Mouse (Mus musculus): Measurements from ENCODE around the gene Ramp1. TPM values are rescaled to one million over a fixed set of nuclear protein-coding genes. Genes with fewer than 3 reads are reported as not detected.

Gene Ramp1
- polyA plus RNA-seq, 1 experiment = 2.6 TPM

DNA sequence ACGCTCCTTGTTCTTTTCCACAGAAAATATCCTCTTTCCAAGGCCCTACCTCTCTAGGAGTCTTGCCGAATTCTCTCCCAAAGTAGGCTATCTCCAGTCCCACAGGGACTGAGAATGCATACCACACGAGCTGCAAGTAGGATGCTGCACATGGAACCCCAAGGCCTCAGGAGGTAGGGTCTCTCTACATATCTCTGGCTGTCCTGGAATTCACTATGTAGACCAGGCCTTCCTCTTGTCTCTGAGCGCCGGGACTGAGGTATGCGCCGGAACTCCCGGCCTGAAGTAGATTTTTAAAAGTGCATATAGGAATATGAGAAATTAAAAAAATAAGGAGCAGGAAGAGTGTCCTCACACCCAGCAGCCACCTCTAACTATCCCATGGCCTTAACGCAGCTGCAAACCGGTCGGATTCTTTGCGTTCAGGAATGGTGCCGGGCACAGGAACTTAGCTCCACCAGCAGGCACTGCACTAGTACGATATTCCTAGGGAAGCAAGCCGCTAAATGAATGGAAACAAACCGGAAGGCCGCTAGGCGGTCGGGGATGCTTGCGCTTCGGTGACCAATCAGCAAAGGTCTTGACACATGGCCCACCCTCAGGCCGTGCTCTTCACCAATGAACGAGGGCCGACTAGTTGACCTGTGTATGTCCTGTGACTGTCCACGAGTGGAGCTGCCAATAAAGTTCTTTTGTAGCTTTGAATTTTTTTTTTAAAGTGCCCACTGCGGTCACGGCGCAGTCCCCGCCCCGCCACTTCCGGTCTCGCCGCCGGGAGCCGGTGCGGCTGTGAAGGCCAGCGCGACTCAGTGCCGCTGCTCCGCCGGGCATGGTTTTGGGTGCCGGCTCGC is 70.2 kb downstream of the Ramp1 start, which contains the start of gene Ube2f:
Gene Ube2f (plus strand): TSS at position 741 of the 851 bp plus-strand sequence.
- peaks cover 11% of the 10 kb centered on the region for H3K4me1 ChIP-seq (ENCODE audit: control insufficient read depth, insufficient read depth, low read length)
- DNase-seq = peak; percentile 99
- H3K36me3 ChIP-seq (ENCODE audit: control insufficient read depth, insufficient read depth, low read length) = no peaks in the 10 kb centered on the region
- TF ChIP-seq POLR2A (IDR thresholded peaks at IDR 0.05; ENCODE audit: low read depth, low read length) (peak; percentile 24), CTCF (conservative IDR thresholded peaks at IDR 0.05; ENCODE audit: insufficient read depth, insufficient read length, low read depth, low read length) (peak; percentile 52)
- no peaks in the 10 kb centered on the region for H3K27me3 ChIP-seq (replicated peaks; ENCODE audit: control insufficient read depth, insufficient read depth, low read length)
- under 1% methylated on average over 43 of the region's 43 CpGs for WGBS
- H3K27ac ChIP-seq (ENCODE audit: insufficient read depth, low read depth, low read length) = peak within 1 kb of the TSS; percentile 28
- peak within 1 kb of the TSS; percentile 72 for H3K4me3 ChIP-seq (ENCODE audit: insufficient read depth, low read depth, low read length)

DNA sequence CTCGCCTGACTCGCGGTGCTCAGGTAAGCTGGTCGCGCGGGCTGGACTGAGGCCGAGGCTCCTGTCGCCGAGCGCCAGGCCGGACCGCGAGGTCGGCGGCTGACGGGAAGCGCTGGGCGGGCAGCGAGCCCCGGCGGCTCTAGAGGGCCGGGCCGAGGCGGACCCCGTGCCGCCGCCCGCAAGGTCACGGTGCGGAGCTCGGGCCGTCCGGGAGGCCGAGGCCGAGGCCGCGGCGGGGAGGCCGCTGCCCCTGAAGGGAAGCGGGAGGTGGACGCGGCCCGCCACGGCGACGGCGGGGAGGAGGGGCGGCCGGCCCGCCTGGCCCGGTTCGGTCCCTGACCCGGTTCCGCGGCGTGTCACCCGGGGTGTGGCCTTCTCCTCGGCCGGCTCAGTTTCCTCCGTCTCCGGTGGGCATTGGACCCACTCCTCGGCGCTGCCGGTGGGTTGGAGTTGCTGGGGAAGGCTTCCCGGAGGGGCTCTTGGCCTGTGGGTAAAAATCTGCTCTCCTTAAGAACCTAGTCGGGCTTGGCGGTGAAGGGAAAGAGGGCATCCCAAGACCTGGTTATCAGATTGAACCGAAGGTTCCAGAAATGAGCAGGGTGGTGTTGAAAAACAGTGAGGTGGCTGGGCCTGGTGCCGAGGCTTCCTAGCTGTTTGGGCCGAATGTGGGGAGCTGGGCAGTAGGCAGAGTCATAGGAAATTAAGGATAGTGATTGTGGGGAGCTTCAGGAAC is 71.0 kb downstream of the Ramp1 start:
- peak overlapping the region; percentile 28 for H3K27ac ChIP-seq (ENCODE audit: insufficient read depth, low read depth, low read length)
- peak overlapping the region; percentile 72 for H3K4me3 ChIP-seq (ENCODE audit: insufficient read depth, low read depth, low read length)
- peak; percentile 28 for DNase-seq
- under 1% methylated on average over 66 of the region's 70 CpGs for WGBS
- no peak for TF ChIP-seq CTCF (conservative IDR thresholded peaks at IDR 0.05; ENCODE audit: insufficient read depth, insufficient read length, low read depth, low read length)
- TF ChIP-seq POLR2A (IDR thresholded peaks at IDR 0.05; ENCODE audit: low read depth, low read length) = no peak
- H3K36me3 ChIP-seq (ENCODE audit: control insufficient read depth, insufficient read depth, low read length) = no peaks in the 10 kb centered on the region
- peaks cover 11% of the 10 kb centered on the region for H3K4me1 ChIP-seq (ENCODE audit: control insufficient read depth, insufficient read depth, low read length)
- no peaks in the 10 kb centered on the region for H3K27me3 ChIP-seq (replicated peaks; ENCODE audit: control insufficient read depth, insufficient read depth, low read length)

- H3K4me1 ChIP-seq (ENCODE audit: control insufficient read depth, insufficient read depth, low read length) = peaks cover 11% of the 10 kb centered on the region
- peak; percentile 10 for DNase-seq
- H3K4me3 ChIP-seq (ENCODE audit: insufficient read depth, low read depth, low read length) = peak overlapping the region; percentile 72
- H3K27me3 ChIP-seq (replicated peaks; ENCODE audit: control insufficient read depth, insufficient read depth, low read length) = no peaks in the 10 kb centered on the region
- no peaks in the 10 kb centered on the region for H3K36me3 ChIP-seq (ENCODE audit: control insufficient read depth, insufficient read depth, low read length)
- peak overlapping the region; percentile 28; the same call in 1 of the 2 replicates for H3K27ac ChIP-seq (ENCODE audit: insufficient read depth, low read depth, low read length)
- TF ChIP-seq POLR2A (IDR thresholded peaks at IDR 0.05; ENCODE audit: low read depth, low read length) (no peak), CTCF (conservative IDR thresholded peaks at IDR 0.05; ENCODE audit: insufficient read depth, insufficient read length, low read depth, low read length) (no peak)
- 18% methylated on average over 5 of the region's 5 CpGs for WGBS
Observed at GRCm38 (mm10) chr1:91251148-91251650, 71.6 kb downstream of the Ramp1 start.

DNA sequence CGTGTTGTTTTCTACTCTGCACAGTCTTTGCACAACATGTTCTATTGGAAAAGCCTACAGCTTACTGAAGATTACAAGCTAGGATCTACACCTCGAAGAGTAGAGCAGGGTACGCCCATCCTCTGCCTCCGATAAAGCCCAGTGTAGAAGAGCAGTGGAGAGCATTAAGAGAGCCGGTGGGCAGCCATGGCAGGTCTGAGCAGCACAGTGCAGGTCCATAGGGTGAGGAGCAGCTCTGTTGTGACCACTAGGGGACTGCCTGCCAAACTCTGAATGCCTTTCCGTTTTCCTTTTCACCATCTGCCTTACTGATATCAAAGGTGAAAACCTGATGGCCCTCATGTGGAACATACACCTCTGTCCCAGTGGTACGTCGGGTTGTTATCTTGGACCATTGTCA is 72.3 kb downstream of the Ramp1 start:
- H3K27ac ChIP-seq (ENCODE audit: insufficient read depth, low read depth, low read length) = no peak overlapping the region
- H3K4me3 ChIP-seq (ENCODE audit: insufficient read depth, low read depth, low read length) = no peak overlapping the region
- H3K36me3 ChIP-seq (ENCODE audit: control insufficient read depth, insufficient read depth, low read length) = no peaks in the 10 kb centered on the region
- H3K27me3 ChIP-seq (replicated peaks; ENCODE audit: control insufficient read depth, insufficient read depth, low read length) = no peaks in the 10 kb centered on the region
- peaks cover 11% of the 10 kb centered on the region for H3K4me1 ChIP-seq (ENCODE audit: control insufficient read depth, insufficient read depth, low read length)
- DNase-seq = peak; percentile 23
- WGBS = 38% methylated on average over 8 of the region's 8 CpGs
- TF ChIP-seq POLR2A (IDR thresholded peaks at IDR 0.05; ENCODE audit: low read depth, low read length) = no peak
- TF ChIP-seq CTCF (conservative IDR thresholded peaks at IDR 0.05; ENCODE audit: insufficient read depth, insufficient read length, low read depth, low read length) = peak; percentile 57

GRCm38 (mm10) chr1:91257918-91258317 is 78.3 kb downstream of the Ramp1 start:
- no peak for DNase-seq
- no peak overlapping the region for H3K4me3 ChIP-seq (ENCODE audit: insufficient read depth, low read depth, low read length)
- H3K4me1 ChIP-seq (ENCODE audit: control insufficient read depth, insufficient read depth, low read length) = no peaks in the 10 kb centered on the region; the same call in 1 of the 2 replicates
- no peaks in the 10 kb centered on the region for H3K36me3 ChIP-seq (ENCODE audit: control insufficient read depth, insufficient read depth, low read length)
- H3K27me3 ChIP-seq (replicated peaks; ENCODE audit: control insufficient read depth, insufficient read depth, low read length) = no peaks in the 10 kb centered on the region
- TF ChIP-seq CTCF (conservative IDR thresholded peaks at IDR 0.05; ENCODE audit: insufficient read depth, insufficient read length, low read depth, low read length) (no peak), POLR2A (IDR thresholded peaks at IDR 0.05; ENCODE audit: low read depth, low read length) (no peak)
- 0 out of 2 replicates have a peak overlapping the region, but pooled peaks have one; percentile 41 for H3K27ac ChIP-seq (ENCODE audit: insufficient read depth, low read depth, low read length)

- no peak for DNase-seq
Observed at GRCm38 (mm10) chr1:91259794-91260193, 80.2 kb downstream of the Ramp1 start.

More at GRCm38 (mm10) chr1:91259794-91260193, 80.2 kb downstream of the Ramp1 start:
- H3K27me3 ChIP-seq (replicated peaks; ENCODE audit: control insufficient read depth, insufficient read depth, low read length) = no peaks in the 10 kb centered on the region
- no peak overlapping the region for H3K27ac ChIP-seq (ENCODE audit: insufficient read depth, low read depth, low read length)
- WGBS = 82% methylated on average over 5 of the region's 5 CpGs
- TF ChIP-seq POLR2A (IDR thresholded peaks at IDR 0.05; ENCODE audit: low read depth, low read length) (no peak), CTCF (conservative IDR thresholded peaks at IDR 0.05; ENCODE audit: insufficient read depth, insufficient read length, low read depth, low read length) (no peak)
- no peak overlapping the region for H3K4me3 ChIP-seq (ENCODE audit: insufficient read depth, low read depth, low read length)
- no peaks in the 10 kb centered on the region; the same call in 1 of the 2 replicates for H3K4me1 ChIP-seq (ENCODE audit: control insufficient read depth, insufficient read depth, low read length)
- no peaks in the 10 kb centered on the region for H3K36me3 ChIP-seq (ENCODE audit: control insufficient read depth, insufficient read depth, low read length)
